Mouse (Mus musculus): ENCODE results near the gene Gbx2. TPM values are rescaled to one million over a fixed set of nuclear protein-coding genes. Genes with fewer than 3 reads are reported as not detected.

Gene Gbx2
- polyA plus RNA-seq, 1 experiment from 2014 or later, result 0.52 TPM

- DNase-seq (no peak), ATAC-seq (no peak)
- H3K27me3 ChIP-seq (ENCODE audit: insufficient read depth, low read length), result peaks cover 98% of the 10 kb centered on the region
- WGBS (ENCODE audit: insufficient replicate concordance), result 3% methylated on average over 6 of the region's 6 CpGs
- H3K9me3 ChIP-seq (ENCODE audit: low read length), result no peaks in the 10 kb centered on the region
- TF ChIP-seq CTCF (IDR thresholded peaks at IDR 0.05; ENCODE audit: low read depth) (no peak), EP300 (IDR thresholded peaks at IDR 0.05; ENCODE audit: low read depth) (no peak)
- no peak overlapping the region; the same call in 1 of the 2 replicates for H3K4me2 ChIP-seq (ENCODE audit: low read depth, low read length)
- no peaks in the 10 kb centered on the region for H3K36me3 ChIP-seq (replicated peaks; ENCODE audit: insufficient read depth, low read length)
- peak overlapping the region; percentile 2; the same call in 1 of the 2 replicates for H3K4me3 ChIP-seq (ENCODE audit: low read depth, low read length)
- peaks cover 11% of the 10 kb centered on the region for H3K4me1 ChIP-seq (ENCODE audit: insufficient read depth)
- H3K9ac ChIP-seq (replicated peaks), result no peak overlapping the region
- H3K27ac ChIP-seq (ENCODE audit: low read depth), result no peak overlapping the region
Measured at GRCm38 (mm10) chr1:89929181-89929580, 1.8 kb downstream of the Gbx2 start.

- Histone ChIP-seq H3K36me3 (replicated peaks; ENCODE audit: insufficient read depth, low read length) (no peaks in the 10 kb centered on the region), H3K9me3 (ENCODE audit: low read length) (no peaks in the 10 kb centered on the region), H3K27ac (ENCODE audit: low read depth) (no peak overlapping the region), H3K9ac (replicated peaks) (no peak overlapping the region), H3K4me1 (ENCODE audit: insufficient read depth) (peaks cover 11% of the 10 kb centered on the region), H3K27me3 (ENCODE audit: insufficient read depth, low read length) (peaks cover 98% of the 10 kb centered on the region), H3K4me2 (ENCODE audit: low read depth, low read length) (no peak overlapping the region; the same call in 1 of the 2 replicates), H3K4me3 (ENCODE audit: low read depth, low read length) (peak overlapping the region; percentile 2; the same call in 1 of the 2 replicates)
- no peak for DNase-seq
- no peak for TF ChIP-seq CTCF (IDR thresholded peaks at IDR 0.05; ENCODE audit: low read depth)
- no peak for TF ChIP-seq EP300 (IDR thresholded peaks at IDR 0.05; ENCODE audit: low read depth)
- 18% methylated on average over 25 of the region's 25 CpGs for WGBS (ENCODE audit: insufficient replicate concordance)
- ATAC-seq, result no peak
Measured at GRCm38 (mm10) chr1:89928676-89929075, 2.3 kb downstream of the Gbx2 start.

- no peak overlapping the region for H3K27ac ChIP-seq (ENCODE audit: low read depth)
- H3K9ac ChIP-seq (replicated peaks), result no peak overlapping the region
- 4% methylated on average over 34 of the region's 36 CpGs for WGBS (ENCODE audit: insufficient replicate concordance)
- ATAC-seq (no peak), DNase-seq (peak; percentile 34)
- H3K4me2 ChIP-seq (ENCODE audit: low read depth, low read length), result peak overlapping the region; percentile 53
- TF ChIP-seq EP300 (IDR thresholded peaks at IDR 0.05; ENCODE audit: low read depth) (no peak), CTCF (IDR thresholded peaks at IDR 0.05; ENCODE audit: low read depth) (no peak)
- H3K36me3 ChIP-seq (replicated peaks; ENCODE audit: insufficient read depth, low read length), result no peaks in the 10 kb centered on the region
- peaks cover 11% of the 10 kb centered on the region for H3K4me1 ChIP-seq (ENCODE audit: insufficient read depth)
- H3K9me3 ChIP-seq (ENCODE audit: low read length), result no peaks in the 10 kb centered on the region
- H3K27me3 ChIP-seq (ENCODE audit: insufficient read depth, low read length), result peaks cover 100% of the 10 kb centered on the region
- peak overlapping the region; percentile 34 for H3K4me3 ChIP-seq (ENCODE audit: low read depth, low read length)
Measured at GRCm38 (mm10) chr1:89927061-89927661, 3.8 kb downstream of the Gbx2 start.

- no peak overlapping the region for H3K4me3 ChIP-seq (ENCODE audit: low read depth, low read length)
Measured at GRCm38 (mm10) chr1:89926583-89927060, 4.4 kb downstream of the Gbx2 start.

GRCm38 (mm10) chr1:89925501-89926190 is 5.3 kb downstream of the Gbx2 start:
- H3K9me3 ChIP-seq (ENCODE audit: low read length), result no peaks in the 10 kb centered on the region
- no peak overlapping the region for H3K4me2 ChIP-seq (ENCODE audit: low read depth, low read length)
- ATAC-seq (no peak), DNase-seq (no peak)
- no peak for TF ChIP-seq CTCF (IDR thresholded peaks at IDR 0.05; ENCODE audit: low read depth)
- TF ChIP-seq EP300 (IDR thresholded peaks at IDR 0.05; ENCODE audit: low read depth), result no peak
- H3K4me3 ChIP-seq (ENCODE audit: low read depth, low read length), result no peak overlapping the region
- H3K9ac ChIP-seq (replicated peaks), result no peak overlapping the region
- H3K4me1 ChIP-seq (ENCODE audit: insufficient read depth), result peaks cover 7% of the 10 kb centered on the region
- H3K27ac ChIP-seq (ENCODE audit: low read depth), result no peak overlapping the region
- no peaks in the 10 kb centered on the region for H3K36me3 ChIP-seq (replicated peaks; ENCODE audit: insufficient read depth, low read length)
- WGBS (ENCODE audit: insufficient replicate concordance), result 55% methylated on average over 12 of the region's 12 CpGs
- H3K27me3 ChIP-seq (ENCODE audit: insufficient read depth, low read length), result peaks cover 98% of the 10 kb centered on the region

More at GRCm38 (mm10) chr1:89926583-89927060, 4.4 kb downstream of the Gbx2 start:
- H3K27me3 ChIP-seq (ENCODE audit: insufficient read depth, low read length), result peaks cover 100% of the 10 kb centered on the region
- WGBS (ENCODE audit: insufficient replicate concordance), result 26% methylated on average over 9 of the region's 9 CpGs
- H3K4me1 ChIP-seq (ENCODE audit: insufficient read depth), result peaks cover 11% of the 10 kb centered on the region
- DNase-seq (no peak), ATAC-seq (no peak)
- no peaks in the 10 kb centered on the region for H3K9me3 ChIP-seq (ENCODE audit: low read length)
- H3K4me2 ChIP-seq (ENCODE audit: low read depth, low read length), result peak overlapping the region; percentile 53; the same call in 1 of the 2 replicates
- no peak overlapping the region for H3K27ac ChIP-seq (ENCODE audit: low read depth)
- no peak overlapping the region for H3K9ac ChIP-seq (replicated peaks)
- TF ChIP-seq CTCF (IDR thresholded peaks at IDR 0.05; ENCODE audit: low read depth) (no peak), EP300 (IDR thresholded peaks at IDR 0.05; ENCODE audit: low read depth) (no peak)
- H3K36me3 ChIP-seq (replicated peaks; ENCODE audit: insufficient read depth, low read length), result no peaks in the 10 kb centered on the region

GRCm38 (mm10) chr1:89923642-89924020 is 7.3 kb downstream of the Gbx2 start:
- Histone ChIP-seq H3K4me2 (ENCODE audit: low read depth, low read length) (no peak overlapping the region), H3K27me3 (ENCODE audit: insufficient read depth, low read length) (peaks cover 84% of the 10 kb centered on the region), H3K4me1 (ENCODE audit: insufficient read depth) (no peaks in the 10 kb centered on the region), H3K9me3 (ENCODE audit: low read length) (no peaks in the 10 kb centered on the region), H3K9ac (replicated peaks) (no peak overlapping the region), H3K36me3 (replicated peaks; ENCODE audit: insufficient read depth, low read length) (no peaks in the 10 kb centered on the region), H3K4me3 (ENCODE audit: low read depth, low read length) (no peak overlapping the region), H3K27ac (ENCODE audit: low read depth) (no peak overlapping the region)
- 16% methylated on average over 14 of the region's 14 CpGs for WGBS (ENCODE audit: insufficient replicate concordance)
- TF ChIP-seq EP300 (IDR thresholded peaks at IDR 0.05; ENCODE audit: low read depth) (no peak), CTCF (IDR thresholded peaks at IDR 0.05; ENCODE audit: low read depth) (no peak)
- no peak for ATAC-seq
- no peak for DNase-seq
